Comparison of ENCODE assay signal across 12 mouse cellular contexts in the genomic region with DNA sequence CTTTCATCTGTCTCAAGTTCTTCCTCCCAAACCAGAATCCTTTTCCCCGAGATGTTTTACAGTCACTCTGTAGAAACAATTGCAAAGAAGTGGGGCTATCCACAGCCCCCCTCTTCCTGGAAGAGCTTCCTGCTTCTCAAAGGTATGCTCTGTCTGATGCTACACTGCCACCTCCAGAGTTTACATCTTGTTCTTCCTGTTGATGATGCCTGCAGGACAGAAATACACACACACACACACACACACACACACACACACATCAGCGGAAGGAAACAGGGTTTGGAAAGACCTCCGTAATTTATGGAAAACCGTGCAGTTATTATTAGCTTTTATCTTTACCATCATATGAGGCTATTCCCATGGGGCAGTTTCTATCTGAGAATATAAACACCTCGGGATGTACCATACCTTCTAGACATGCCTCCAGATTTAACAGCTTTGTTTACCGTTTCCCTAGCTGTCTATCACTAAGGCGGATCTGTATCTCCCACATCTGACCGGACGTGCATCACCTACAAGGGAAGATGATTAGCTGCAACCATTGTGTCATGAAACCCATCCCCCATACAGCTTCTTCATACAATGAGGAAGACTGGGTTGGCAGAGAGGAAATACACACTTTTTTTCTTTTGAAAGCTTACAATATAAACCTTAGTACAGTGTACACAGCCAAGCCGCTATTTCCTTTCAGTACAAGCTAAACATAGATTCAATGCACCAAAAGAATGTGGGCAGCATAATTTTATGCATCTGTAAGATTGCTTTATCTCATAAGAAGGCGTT.
A peak's percentile ranks its signal among the peaks of the same experiment; 100 is the strongest.
DNase-seq lines count a peak whose midpoint lies in the region; ATAC-seq and TF ChIP-seq lines count a peak whose summit lies in the region.
"Had no signal": no experiment of that assay in that cellular context is flagged by ENCODE, and none has a peak within 500 bp of the region (broad histone marks: within the 10 kb centered on the region; RNA-seq: fewer than 3 reads in every experiment).

No protein-coding gene starts in this region.

- DNase-seq in frontal cortex, postnatal 10 days (ENCODE audit: low spot score in 2 of 2), result no peak
- peak; percentile 24 for DNase-seq in midbrain, embryonic 14.5 days
- DNase-seq in kidney, postnatal 0 days (ENCODE audit: low spot score), result peak; percentile 52
- DNase-seq in lung, postnatal 4 days, result peak; percentile 40 to 58
- no peak for DNase-seq in gastrocnemius, postnatal 25 days
- DNase-seq: cerebellum, adult 11-12 months; layer of hippocampus, adult 9-11 months had no signal

- H3K27ac ChIP-seq in midbrain, embryonic 14.5 days (replicated peaks; ENCODE audit: low read depth, low read length), result no peak overlapping the region
- H3K27ac ChIP-seq in midbrain, embryonic 13.5 days, result no peak overlapping the region
- peak overlapping the region; percentile 54; the same call in 1 of the 2 replicates for H3K27ac ChIP-seq in kidney, postnatal 0 days
- no peak overlapping the region for H3K27ac ChIP-seq in hindbrain, embryonic 12.5 days
- H3K27ac ChIP-seq: liver, embryonic 14.5 days had no signal

- 75% methylated on average over 11 of the region's 11 CpGs for WGBS in midbrain, embryonic 14.5 days
- WGBS in midbrain, embryonic 13.5 days, result 84% methylated on average over 11 of the region's 11 CpGs
- WGBS in kidney, postnatal 0 days, result 66% methylated on average over 11 of the region's 11 CpGs
- WGBS in hindbrain, embryonic 12.5 days, result 82% methylated on average over 11 of the region's 11 CpGs

- no peaks in the 10 kb centered on the region for H3K36me3 ChIP-seq in midbrain, embryonic 14.5 days (ENCODE audit: control insufficient read depth, insufficient read depth, low read length)
- H3K36me3 ChIP-seq in midbrain, embryonic 13.5 days, result no peaks in the 10 kb centered on the region
- H3K36me3 ChIP-seq in kidney, postnatal 0 days (ENCODE audit: insufficient read depth, low read length), result no peaks in the 10 kb centered on the region
- no peaks in the 10 kb centered on the region for H3K36me3 ChIP-seq in hindbrain, embryonic 12.5 days

- H3K4me1 ChIP-seq in midbrain, embryonic 14.5 days (ENCODE audit: control insufficient read depth, insufficient read depth, low read length), result no peaks in the 10 kb centered on the region
- H3K4me1 ChIP-seq in midbrain, embryonic 13.5 days (replicated peaks), result no peaks in the 10 kb centered on the region
- H3K4me1 ChIP-seq in kidney, postnatal 0 days (replicated peaks; ENCODE audit: insufficient read depth, low read length), result no peaks in the 10 kb centered on the region
- H3K4me1 ChIP-seq in hindbrain, embryonic 12.5 days, result no peaks in the 10 kb centered on the region

- no peak for TF ChIP-seq CTCF in kidney, postnatal 0 days (IDR thresholded peaks at IDR 0.05; ENCODE audit: low read depth)

- H3K27me3 ChIP-seq in midbrain, embryonic 14.5 days (ENCODE audit: control insufficient read depth, insufficient read depth, low read length), result 0 out of 2 replicates have a peak, but pooled peaks cover 5% of the 10 kb centered on the region
- peaks cover 10% of the 10 kb centered on the region; the same call in 1 of the 2 replicates for H3K27me3 ChIP-seq in midbrain, embryonic 13.5 days
- no peaks in the 10 kb centered on the region for H3K27me3 ChIP-seq in kidney, postnatal 0 days (ENCODE audit: insufficient read depth, low read length)
- H3K27me3 ChIP-seq in hindbrain, embryonic 12.5 days, result no peaks in the 10 kb centered on the region
- H3K27me3 ChIP-seq: CH12.LX had no signal

- H3K4me2 ChIP-seq in midbrain, embryonic 14.5 days (ENCODE audit: low read length), result no peak overlapping the region
- no peak overlapping the region for H3K4me2 ChIP-seq in midbrain, embryonic 13.5 days (replicated peaks)
- H3K4me2 ChIP-seq in kidney, postnatal 0 days (ENCODE audit: low read length), result no peak overlapping the region
- no peak overlapping the region for H3K4me2 ChIP-seq in hindbrain, embryonic 12.5 days (replicated peaks)

- no peak overlapping the region for H3K4me3 ChIP-seq in midbrain, embryonic 14.5 days (replicated peaks; ENCODE audit: low read depth, low read length)
- no peak overlapping the region for H3K4me3 ChIP-seq in midbrain, embryonic 13.5 days (replicated peaks)
- no peak overlapping the region for H3K4me3 ChIP-seq in kidney, postnatal 0 days (replicated peaks; ENCODE audit: low read depth, low read length)
- H3K4me3 ChIP-seq in hindbrain, embryonic 12.5 days, result no peak overlapping the region

- no peak overlapping the region for H3K9ac ChIP-seq in midbrain, embryonic 14.5 days (replicated peaks; ENCODE audit: low read length)
- no peak overlapping the region for H3K9ac ChIP-seq in midbrain, embryonic 13.5 days (replicated peaks)
- no peak overlapping the region for H3K9ac ChIP-seq in kidney, postnatal 0 days (ENCODE audit: low read depth, low read length)
- H3K9ac ChIP-seq in hindbrain, embryonic 12.5 days, result no peak overlapping the region
- H3K9ac ChIP-seq: liver, embryonic 14.5 days had no signal

- H3K9me3 ChIP-seq in midbrain, embryonic 14.5 days (ENCODE audit: control insufficient read depth, low read length), result no peaks in the 10 kb centered on the region
- H3K9me3 ChIP-seq in midbrain, embryonic 13.5 days, result no peaks in the 10 kb centered on the region
- no peaks in the 10 kb centered on the region for H3K9me3 ChIP-seq in kidney, postnatal 0 days (replicated peaks; ENCODE audit: low read length)
- H3K9me3 ChIP-seq in hindbrain, embryonic 12.5 days (replicated peaks), result no peaks in the 10 kb centered on the region

- ATAC-seq in frontal cortex, adult (ENCODE audit: low TSS enrichment), result peak; percentile 80
- no peak for ATAC-seq in midbrain, embryonic 14.5 days (ENCODE audit: low FRiP score, low TSS enrichment)
- no peak for ATAC-seq in midbrain, embryonic 13.5 days
- ATAC-seq in kidney, postnatal 0 days (replicated peaks; ENCODE audit: low FRiP score, low read depth), result no peak; the same call in 1 of the 2 replicates
- no peak for ATAC-seq in hindbrain, embryonic 12.5 days (ENCODE audit: low FRiP score)

Comparison
In these comparisons a context has a peak if more than half of its experiments do, and no peak if none do; other contexts are left out.
1. DNase-seq: peak in midbrain, embryonic 14.5 days (single experiment), kidney, postnatal 0 days (single experiment) and lung, postnatal 4 days (2 of 2); none in frontal cortex, postnatal 10 days (0 of 2) and gastrocnemius, postnatal 25 days (single experiment).